Mouse (Mus musculus) hindbrain, embryonic 11.5 days (tissue): ENCODE data around the gene Daxx. TPM values are rescaled to one million over a fixed set of nuclear protein-coding genes. Genes with fewer than 3 reads are reported as not detected.

ENCODE experiments used
- ATAC-seq: fragments of 200-750 bp; cut with Nextera tagmentation; 2 replicates; pipeline ENCODE4 v1.8.0; 2017; ENCODE audit warnings: mild to moderate bottlenecking, moderate TSS enrichment, moderate library complexity; ENCODE audit not compliant: low FRiP score
- DNase-seq: peaks from one replicate; pipeline ENCODE4 v3.0.0-alpha.2; 2015; ENCODE audit warnings: low spot score
- H3K27ac ChIP-seq: fragments of 300-500 bp; sonication (generic); 2 replicates; pipeline ENCODE4 v1.5.1; 2014; ENCODE audit warnings: mild to moderate bottlenecking, low read depth, low read length
- H3K27me3 ChIP-seq: fragments of 300-500 bp; sonication (generic); 2 replicates; pipeline ENCODE4 v1.6.1; 2014; ENCODE audit warnings: mild to moderate bottlenecking, low read length, moderate library complexity, mixed read lengths; ENCODE audit not compliant: control insufficient read depth, insufficient read depth
- H3K36me3 ChIP-seq: fragments of 300-500 bp; sonication (generic); 2 replicates; pipeline ENCODE4 v1.6.1; 2014; ENCODE audit warnings: mild to moderate bottlenecking, low read length, moderate library complexity, mixed read lengths; ENCODE audit not compliant: control insufficient read depth, insufficient read depth
- H3K4me1 ChIP-seq: fragments of 300-500 bp; sonication (generic); replicated peaks from 2 replicates; pipeline ENCODE4 v1.6.1; 2014; ENCODE audit warnings: low read length, mixed read lengths; ENCODE audit not compliant: control insufficient read depth, insufficient read depth
- H3K4me2 ChIP-seq: fragments of 300-500 bp; sonication (generic); replicated peaks from 2 replicates; pipeline ENCODE4 v1.6.1; 2014; ENCODE audit warnings: mild to moderate bottlenecking, low read depth, low read length
- H3K4me3 ChIP-seq: fragments of 300-500 bp; sonication (generic); 2 replicates; pipeline ENCODE4 v1.5.1; 2014; ENCODE audit warnings: low read depth, low read length
- H3K9ac ChIP-seq: fragments of 300-500 bp; sonication (generic); 2 replicates; pipeline ENCODE4 v1.6.1; 2014; ENCODE audit warnings: low read depth, low read length
- H3K9me3 ChIP-seq: fragments of 300-500 bp; sonication (generic); 2 replicates; pipeline ENCODE4 v1.6.1; 2016; ENCODE audit warnings: low read length; ENCODE audit not compliant: control insufficient read depth
- WGBS: fragments of 180-500 bp; shearing (Covaris S2); extraction: QIAGEN DNeasy Blood & Tissue Kit; methylation state at CpG from one replicate; pipeline ENCODE4 v1.1.7; 2014; 5-methylcytosine and 5-hydroxymethylcytosine counted together
- polyA plus RNA-seq: library from polyadenylated mRNA; unstranded; fragments of >200 nt; fragmentation: Nextera tagmentation; extraction: Ambion mirVana; gene quantifications from 2 replicates; pipeline ENCODE4 v1.2.1, GENCODE M21; 2014

Daxx gene
- polyA plus RNA-seq, 1 experiment from 2014 or later, result 47.0 TPM

GRCm38 (mm10) chr17:33909869-33910250, 646 bp downstream of the Daxx start:
- ATAC-seq, result no peak
- Histone ChIP-seq H3K27me3 (no peaks in the 10 kb centered on the region), H3K27ac (peak overlapping the region; percentile 70; the same call in 1 of the 2 replicates), H3K4me1 (peaks cover 6% of the 10 kb centered on the region), H3K36me3 (peaks cover 17% of the 10 kb centered on the region), H3K4me3 (peak overlapping the region; percentile 87), H3K4me2 (peak overlapping the region; percentile 96), H3K9me3 (no peaks in the 10 kb centered on the region), H3K9ac (peak overlapping the region; percentile 87)
- no peak for DNase-seq
- under 1% methylated on average over 14 of the region's 14 CpGs for WGBS

GRCm38 (mm10) chr17:33910346-33911051, 1.3 kb downstream of the Daxx start:
- no peak for ATAC-seq
- H3K27me3 ChIP-seq, result no peaks in the 10 kb centered on the region
- H3K4me3 ChIP-seq, result peak overlapping the region; percentile 87
- DNase-seq, result no peak
- H3K36me3 ChIP-seq, result peaks cover 17% of the 10 kb centered on the region
- 57% methylated on average over 11 of the region's 11 CpGs for WGBS
- peak overlapping the region; percentile 87; the same call in 1 of the 2 replicates for H3K9ac ChIP-seq
- H3K9me3 ChIP-seq, result no peaks in the 10 kb centered on the region
- H3K4me1 ChIP-seq, result peaks cover 6% of the 10 kb centered on the region
- peak overlapping the region; percentile 96 for H3K4me2 ChIP-seq
- no peak overlapping the region for H3K27ac ChIP-seq

- H3K36me3 ChIP-seq, result peaks cover 17% of the 10 kb centered on the region
- H3K27ac ChIP-seq, result no peak overlapping the region
- DNase-seq, result no peak
- 89% methylated on average over 31 of the region's 31 CpGs for WGBS
- no peaks in the 10 kb centered on the region for H3K27me3 ChIP-seq
- peaks cover 6% of the 10 kb centered on the region for H3K4me1 ChIP-seq
- no peaks in the 10 kb centered on the region for H3K9me3 ChIP-seq
- no peak overlapping the region for H3K4me3 ChIP-seq
- no peak for ATAC-seq
- H3K4me2 ChIP-seq, result no peak overlapping the region
- no peak overlapping the region for H3K9ac ChIP-seq
These were observed 2.0 kb downstream of the Daxx start for GRCm38 (mm10) chr17:33911052-33911812.

- H3K9ac ChIP-seq, result no peak overlapping the region
- WGBS, result 92% methylated on average over 28 of the region's 28 CpGs
- H3K4me1 ChIP-seq, result peaks cover 8% of the 10 kb centered on the region
- no peaks in the 10 kb centered on the region for H3K27me3 ChIP-seq
- H3K36me3 ChIP-seq, result peaks cover 17% of the 10 kb centered on the region
- H3K4me3 ChIP-seq, result no peak overlapping the region
- no peak overlapping the region for H3K4me2 ChIP-seq
- DNase-seq (no peak), ATAC-seq (no peak)
- no peaks in the 10 kb centered on the region for H3K9me3 ChIP-seq
- no peak overlapping the region for H3K27ac ChIP-seq
These were observed 2.7 kb downstream of the Daxx start for GRCm38 (mm10) chr17:33911813-33912414.

GRCm38 (mm10) chr17:33913264-33913663, 4.0 kb downstream of the Daxx start:
- peaks cover 14% of the 10 kb centered on the region for H3K4me1 ChIP-seq
- H3K36me3 ChIP-seq, result peaks cover 17% of the 10 kb centered on the region
- no peaks in the 10 kb centered on the region for H3K9me3 ChIP-seq
- DNase-seq (no peak), ATAC-seq (no peak)
- no peak overlapping the region; the same call in 1 of the 2 replicates for H3K4me3 ChIP-seq
- no peak overlapping the region for H3K9ac ChIP-seq
- no peak overlapping the region for H3K27ac ChIP-seq
- WGBS, result 91% methylated on average over 10 of the region's 10 CpGs
- H3K4me2 ChIP-seq, result no peak overlapping the region
- H3K27me3 ChIP-seq, result no peaks in the 10 kb centered on the region

- H3K4me2 ChIP-seq, result no peak overlapping the region
- no peaks in the 10 kb centered on the region for H3K9me3 ChIP-seq
- no peak overlapping the region for H3K27ac ChIP-seq
- H3K36me3 ChIP-seq, result peaks cover 17% of the 10 kb centered on the region
- no peak overlapping the region; the same call in 1 of the 2 replicates for H3K4me3 ChIP-seq
- 98% methylated on average over 8 of the region's 8 CpGs for WGBS
- DNase-seq (no peak), ATAC-seq (no peak)
- no peaks in the 10 kb centered on the region for H3K27me3 ChIP-seq
- H3K9ac ChIP-seq, result no peak overlapping the region
- H3K4me1 ChIP-seq, result peaks cover 15% of the 10 kb centered on the region
These were observed 4.7 kb downstream of the Daxx start for GRCm38 (mm10) chr17:33913905-33914304.

GRCm38 (mm10) chr17:33914969-33915391, 5.8 kb downstream of the Daxx start:
- Histone ChIP-seq H3K4me2 (peak overlapping the region; percentile 59; the same call in 1 of the 2 replicates), H3K9ac (no peak overlapping the region), H3K27ac (no peak overlapping the region), H3K27me3 (no peaks in the 10 kb centered on the region), H3K36me3 (peaks cover 17% of the 10 kb centered on the region), H3K9me3 (no peaks in the 10 kb centered on the region), H3K4me3 (peak overlapping the region; percentile 64; the same call in 1 of the 2 replicates), H3K4me1 (peaks cover 20% of the 10 kb centered on the region)
- no peak for DNase-seq
- ATAC-seq, result no peak
- WGBS, result 73% methylated on average over 13 of the region's 13 CpGs

GRCm38 (mm10) chr17:33915671-33916250, 6.5 kb downstream of the Daxx start, which contains the start of the genes Tapbp and Zbtb22:
Gene Tapbp (plus strand): TSS chr17:33915899.
Gene Zbtb22 (plus strand): TSS chr17:33915904.
- no peaks in the 10 kb centered on the region for H3K27me3 ChIP-seq
- peak within 1 kb of the TSS; percentile 59 for H3K4me2 ChIP-seq
- peak; percentile 91 for ATAC-seq
- peak; percentile 97 for DNase-seq
- peaks cover 17% of the 10 kb centered on the region for H3K36me3 ChIP-seq
- H3K27ac ChIP-seq, result peak within 1 kb of the TSS; percentile 78
- peaks cover 17% of the 10 kb centered on the region for H3K4me1 ChIP-seq
- H3K9me3 ChIP-seq, result no peaks in the 10 kb centered on the region
- H3K4me3 ChIP-seq, result peak within 1 kb of the TSS; percentile 64
- H3K9ac ChIP-seq, result peak within 1 kb of the TSS; percentile 59
- WGBS, result 1% methylated on average over 33 of the region's 34 CpGs
